Mouse (Mus musculus) cortical plate, adult 2 months (tissue): ENCODE data around the gene Mus81. TPM values are rescaled to one million over a fixed set of nuclear protein-coding genes. Genes with fewer than 3 reads are reported as not detected.
A peak's percentile ranks its signal among the peaks of the same experiment; 100 is the strongest.
"Not testable (repeated sequence)": the region's sequence is repeated elsewhere in the genome, so short reads cannot be mapped to it uniquely, and the experiment has no call there.

ENCODE experiments used
- H3K27ac ChIP-seq: fragments of 200-500 bp; 2 replicates; pipeline ENCODE4 v1.5.1; 2012; ENCODE audit warnings: low read length, control low read depth, inconsistent platforms; ENCODE audit not compliant: insufficient read depth
- H3K4me1 ChIP-seq: fragments of 200-500 bp; 2 replicates; pipeline ENCODE4 v1.6.1; 2011; ENCODE audit warnings: low read length; ENCODE audit not compliant: control insufficient read depth, insufficient read depth
- H3K4me3 ChIP-seq: fragments of 200-500 bp; 2 replicates; pipeline ENCODE4 v1.5.1; 2011; ENCODE audit warnings: mild to moderate bottlenecking, low read length, control low read depth; ENCODE audit not compliant: insufficient read depth
- CTCF ChIP-seq: fragments of 200-500 bp; IDR thresholded peaks from 2 replicates; pipeline ENCODE4 v1.5.1; 2011; ENCODE audit warnings: mild to moderate bottlenecking, control low read depth, low read length; ENCODE audit not compliant: insufficient read depth; ENCODE audit errors: extremely low read depth
- POLR2A ChIP-seq: fragments of 200-500 bp; IDR thresholded peaks from 2 replicates; pipeline ENCODE4 v1.6.1; 2011; ENCODE audit warnings: mild to moderate bottlenecking, low read length, control low read depth; ENCODE audit not compliant: insufficient read depth; ENCODE audit errors: extremely low read depth
- polyA plus RNA-seq: library from polyadenylated mRNA; depleted of rRNA; stranded (reverse); fragments of >200 nt; gene quantifications from 2 replicates; pipeline ENCODE4 v1.2.3, GENCODE M21; 2012

Gene Mus81
- polyA plus RNA-seq, 1 experiment: 39.5 TPM

GRCm38 (mm10) chr19:5512091-5513004, 24.1 kb upstream of the Mus81 start:
- TF ChIP-seq POLR2A: no peak
- no peak for TF ChIP-seq CTCF
- Histone ChIP-seq H3K4me3 (no peak overlapping the region), H3K4me1 (0 out of 2 replicates have a peak, but pooled peaks cover 2% of the 10 kb centered on the region), H3K27ac (no peak overlapping the region)

- H3K4me1 ChIP-seq: 0 out of 2 replicates have a peak, but pooled peaks cover 2% of the 10 kb centered on the region
- TF ChIP-seq CTCF: no peak
- no peak for TF ChIP-seq POLR2A
Observed at GRCm38 (mm10) chr19:5511074-5511632, 23.0 kb upstream of the Mus81 start.

GRCm38 (mm10) chr19:5510031-5511026, 22.1 kb upstream of the Mus81 start, which contains the start of gene Snx32:
Gene Snx32 (minus strand): TSS chr19:5510538.
- peak within 1 kb of the TSS; percentile 47 for H3K4me3 ChIP-seq
- peak; percentile 84 for TF ChIP-seq POLR2A
- TF ChIP-seq CTCF: no peak
- 0 out of 2 replicates have a peak, but pooled peaks cover 2% of the 10 kb centered on the region for H3K4me1 ChIP-seq
- peak within 1 kb of the TSS; percentile 26 for H3K27ac ChIP-seq

More at GRCm38 (mm10) chr19:5511074-5511632, 23.0 kb upstream of the Mus81 start:
- peak overlapping the region; percentile 47 for H3K4me3 ChIP-seq
- peak overlapping the region; percentile 26 for H3K27ac ChIP-seq

- Histone ChIP-seq H3K4me3 (no peak within 1 kb of the TSS), H3K27ac (no peak within 1 kb of the TSS), H3K4me1 (no peaks in the 10 kb centered on the region)
- TF ChIP-seq CTCF: no peak
- TF ChIP-seq POLR2A: no peak
Observed at GRCm38 (mm10) chr19:5503687-5504086, 15.5 kb upstream of the Mus81 start, which contains the start of gene 1700020D05Rik. Gene 1700020D05Rik (minus strand): TSS chr19:5503787.

- no peak for TF ChIP-seq CTCF
- no peak for TF ChIP-seq POLR2A
- no peaks in the 10 kb centered on the region for H3K4me1 ChIP-seq
- H3K4me3 ChIP-seq: no peak overlapping the region
- H3K27ac ChIP-seq: no peak overlapping the region
Observed at GRCm38 (mm10) chr19:5500330-5500875, 12.2 kb upstream of the Mus81 start.

- H3K4me3 ChIP-seq: no peak overlapping the region
- 0 out of 2 replicates have a peak, but pooled peaks cover 2% of the 10 kb centered on the region for H3K4me1 ChIP-seq
- no peak overlapping the region for H3K27ac ChIP-seq
- no peak for TF ChIP-seq POLR2A
- TF ChIP-seq CTCF: no peak
Observed at GRCm38 (mm10) chr19:5496052-5496370, 7.8 kb upstream of the Mus81 start.

GRCm38 (mm10) chr19:5495353-5496051, 7.3 kb upstream of the Mus81 start:
- Histone ChIP-seq H3K4me3 (no peak overlapping the region), H3K4me1 (0 out of 2 replicates have a peak, but pooled peaks cover 2% of the 10 kb centered on the region), H3K27ac (no peak overlapping the region)
- no peak for TF ChIP-seq POLR2A
- TF ChIP-seq CTCF: no peak

GRCm38 (mm10) chr19:5494314-5494713, 6.1 kb upstream of the Mus81 start:
- no peak for TF ChIP-seq POLR2A
- TF ChIP-seq CTCF: no peak
- H3K4me3 ChIP-seq: no peak overlapping the region
- H3K27ac ChIP-seq: no peak overlapping the region
- 0 out of 2 replicates have a peak, but pooled peaks cover 2% of the 10 kb centered on the region for H3K4me1 ChIP-seq

- not testable (repeated sequence) for H3K4me1 ChIP-seq, H3K27ac ChIP-seq, H3K4me3 ChIP-seq
Observed at GRCm38 (mm10) chr19:5493301-5493721, 5.1 kb upstream of the Mus81 start.
